Mouse (Mus musculus) embryonic stem cell, embryonic (primary cell): Measurements from ENCODE around the gene Hist1h1d.

Experiments used
- CTCF ChIA-PET, 4 experiments: fragments of 300-600 bp in 2 of 4; fragments of 350-600 bp in 2 of 4; sonication (Branson Sonifier 250); formaldehyde crosslinking; loops; one replicate each; lab custom pipeline; 2022; ENCODE audit warnings: inconsistent platforms in 2 of 4; lab: Charles Lee
- POLR2A ChIA-PET, 4 experiments: fragments of 300-600 bp in 2 of 4; fragments of 350-600 bp in 2 of 4; sonication (Branson Sonifier 250); formaldehyde crosslinking; loops; one replicate each; lab custom pipeline; 2022; ENCODE audit warnings: antibody characterized with exemption in 4 of 4, inconsistent platforms in 1 of 4; lab: Charles Lee

The Hist1h1d gene

DNA sequence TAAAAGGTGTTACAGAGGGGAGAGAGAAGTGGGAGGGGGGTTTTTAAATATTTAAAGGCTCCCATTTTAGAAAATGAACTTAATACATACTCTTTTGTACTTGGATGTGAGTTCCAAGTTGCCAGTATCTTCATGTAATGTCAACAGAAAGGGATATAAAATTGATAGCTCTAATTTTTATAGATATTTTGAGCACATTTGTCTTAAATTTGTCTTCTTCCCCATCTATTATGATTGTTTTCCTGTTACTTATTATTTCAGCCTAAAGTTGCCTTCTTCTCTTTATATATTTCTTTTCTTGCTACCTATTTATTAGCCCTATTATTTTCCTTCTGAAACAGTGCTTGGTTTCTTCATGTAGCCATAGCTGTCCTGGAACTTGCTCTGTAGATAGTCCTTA lies at the start of gene Hist1h1d:
Gene Hist1h1d (plus strand): TSS at position 301 of the 400 bp plus-strand sequence.
- CTCF ChIA-PET: no interaction called here
- POLR2A ChIA-PET: interaction anchor here in 3 of 4 experiments (1.0 to 11.8 kb wide), 21 partner anchors 11 to 1518 kb away, joined by 3 to 692 read pairs (median 88); partner anchors contain the start of genes Hist1h2ae (in 3 of the 3), Hist1h2bf (in 3 of the 3), Hist1h2bg (in 3 of the 3) and Hist1h2ad (in 2 of the 3)

DNA sequence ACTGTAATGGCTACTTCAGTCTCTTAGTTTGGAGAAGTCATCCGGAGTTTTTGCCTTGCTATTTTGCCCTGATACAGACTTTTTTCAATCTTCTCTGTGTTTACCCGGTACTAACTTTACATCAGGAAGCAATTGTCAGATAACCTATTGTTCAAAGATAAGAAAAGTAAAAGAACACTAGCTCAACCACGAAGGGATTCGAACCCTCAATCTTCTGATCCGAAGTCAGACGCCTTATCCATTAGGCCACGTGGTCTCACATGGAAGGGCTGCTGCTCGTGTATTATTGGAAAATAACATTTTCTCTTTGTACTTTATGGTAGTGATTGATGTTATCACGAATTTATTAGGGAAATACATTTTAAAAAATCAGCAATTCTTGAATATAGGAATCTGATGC lies 49.3 kb upstream of the Hist1h1d start:
- CTCF ChIA-PET: interaction anchor here in 1 of 4 experiments (0.9 kb wide), 1 partner anchor 55 kb away, joined by 4 read pairs; no protein-coding TSS in a partner anchor
- POLR2A ChIA-PET: interaction anchor here (0.6 to 4.0 kb wide), 26 partner anchors 9 to 1563 kb away, joined by 3 to 33 read pairs (median 4); partner anchors contain the start of genes Hist1h4h (in 2 of the 4), Hist1h2af (in 1 of the 4) and Hist1h4d (in 1 of the 4)

DNA sequence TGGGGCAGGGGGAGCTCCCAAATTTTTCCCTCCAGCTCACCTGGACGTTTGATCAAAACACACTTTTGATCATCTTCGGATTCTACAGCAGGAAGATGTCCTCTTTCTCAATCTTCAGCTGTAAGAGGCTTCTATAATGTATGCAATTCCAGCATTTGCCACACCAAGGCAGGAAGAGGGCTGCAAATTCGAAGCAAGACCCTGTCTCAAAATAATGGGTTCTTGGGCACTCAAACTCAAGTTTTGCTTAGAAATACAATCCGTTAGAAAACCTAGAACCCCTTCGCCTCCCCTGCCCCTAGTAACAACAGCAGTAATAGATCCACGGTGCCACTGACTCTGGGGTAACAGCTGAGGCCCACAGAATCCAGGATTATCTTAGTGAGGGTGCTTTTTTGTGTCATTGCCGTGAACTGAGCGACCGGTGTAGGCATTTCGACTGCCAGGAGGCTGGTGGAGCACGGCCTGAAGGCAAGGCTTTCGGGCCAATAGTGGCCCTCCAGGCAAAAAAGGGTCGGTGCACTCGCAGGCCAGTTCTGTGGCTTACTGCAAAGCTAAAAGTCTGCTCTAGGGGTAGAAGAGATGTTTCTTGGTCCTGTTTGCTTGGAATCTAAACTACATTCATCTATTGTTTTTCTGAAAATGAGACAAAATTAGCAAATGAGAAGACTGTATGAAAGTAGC lies 47.3 kb upstream of the Hist1h1d start:
- POLR2A ChIA-PET: interaction anchor here in 3 of 4 experiments (0.6 to 4.0 kb wide), 55 partner anchors 8 to 1586 kb away, joined by 3 to 33 read pairs (median 4); partner anchors contain the start of genes Hist1h4h (in 3 of the 3), Hist1h2af (in 2 of the 3), Abt1 (in 1 of the 3) and Hist1h2ag (in 1 of the 3)

DNA sequence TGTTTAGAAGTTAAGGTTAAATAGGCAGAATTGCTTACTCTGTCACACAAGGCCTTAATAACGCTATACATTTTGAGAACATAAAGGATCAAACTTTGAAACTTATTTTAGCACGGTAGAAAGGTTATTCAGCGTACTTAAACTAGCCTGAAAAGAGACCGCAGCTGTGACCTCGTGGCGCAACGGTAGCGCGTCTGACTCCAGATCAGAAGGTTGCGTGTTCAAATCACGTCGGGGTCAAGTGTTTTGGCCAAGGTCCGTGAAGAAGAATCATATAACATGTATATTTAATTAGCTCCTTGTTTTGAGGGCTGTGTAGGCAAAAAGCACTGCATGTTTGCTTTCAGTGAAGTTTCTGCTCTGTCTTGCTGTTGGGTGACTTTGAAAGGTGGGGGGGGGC lies 46.7 kb upstream of the Hist1h1d start:
- CTCF ChIA-PET: interaction anchor here in 2 of 4 experiments (0.7 to 1.8 kb wide), 4 partner anchors 18 to 756 kb away, joined by 3 to 6 read pairs (median 4); no protein-coding TSS in a partner anchor
- POLR2A ChIA-PET: interaction anchor here in 3 of 4 experiments (0.6 to 4.0 kb wide), 47 partner anchors 8 to 1641 kb away, joined by 3 to 33 read pairs (median 4); partner anchors contain the start of genes Abt1 (in 1 of the 3), Hist1h2af (in 1 of the 3), Hist1h2ag (in 1 of the 3) and Hist1h2bj (in 1 of the 3)

More for the DNA sequence above, 47.3 kb upstream of the Hist1h1d start:
- CTCF ChIA-PET: interaction anchor here in 2 of 4 experiments (0.7 to 1.8 kb wide), 7 partner anchors 19 to 757 kb away, joined by 3 to 6 read pairs (median 4); partner anchors contain the start of gene Btn1a1 (in 1 of the 2)

DNA sequence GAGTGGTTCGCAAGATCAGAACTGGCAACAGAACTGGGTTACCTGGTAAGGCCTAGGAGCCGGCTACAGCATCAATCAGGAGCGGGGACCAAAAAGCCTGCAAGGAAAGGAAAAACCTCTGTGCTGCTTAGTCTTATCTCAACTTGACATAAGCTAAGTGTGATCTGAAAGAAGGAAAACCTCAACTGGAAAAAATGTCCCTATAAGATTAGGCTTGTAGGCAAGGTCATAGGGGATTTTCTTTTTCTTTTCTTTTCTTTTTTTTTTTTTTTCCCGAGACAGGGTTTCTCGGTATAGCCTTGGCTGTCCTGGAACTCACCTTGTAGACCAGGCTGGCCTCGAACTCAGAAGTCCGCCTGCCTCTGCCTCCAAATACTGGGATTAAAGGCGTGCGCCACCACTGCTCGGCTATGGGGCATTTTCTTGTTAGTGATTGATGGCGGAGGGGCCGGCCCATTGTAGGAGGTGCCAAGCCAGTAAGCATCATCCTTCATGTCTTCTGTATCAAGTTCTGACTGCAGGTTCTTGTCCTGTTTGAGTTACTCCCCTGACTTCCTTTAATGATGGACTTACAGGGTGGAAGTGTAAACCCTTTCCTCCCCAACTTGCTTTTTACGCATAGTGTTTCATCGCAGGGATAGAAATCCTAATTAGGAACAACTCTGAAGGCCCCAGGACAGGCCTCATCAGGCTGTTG lies 46.1 kb upstream of the Hist1h1d start:
- ChIA-PET CTCF (interaction anchor here in 2 of 4 experiments (0.7 to 1.8 kb wide), 4 partner anchors 18 to 756 kb away, joined by 3 to 6 read pairs (median 4); no protein-coding TSS in a partner anchor), POLR2A (interaction anchor here in 3 of 4 experiments (0.6 to 4.0 kb wide), 42 partner anchors 9 to 1642 kb away, joined by 3 to 33 read pairs (median 4); partner anchors contain the start of genes Abt1 (in 1 of the 3), Hist1h2af (in 1 of the 3), Hist1h2ag (in 1 of the 3) and Hist1h2bj (in 1 of the 3))

DNA sequence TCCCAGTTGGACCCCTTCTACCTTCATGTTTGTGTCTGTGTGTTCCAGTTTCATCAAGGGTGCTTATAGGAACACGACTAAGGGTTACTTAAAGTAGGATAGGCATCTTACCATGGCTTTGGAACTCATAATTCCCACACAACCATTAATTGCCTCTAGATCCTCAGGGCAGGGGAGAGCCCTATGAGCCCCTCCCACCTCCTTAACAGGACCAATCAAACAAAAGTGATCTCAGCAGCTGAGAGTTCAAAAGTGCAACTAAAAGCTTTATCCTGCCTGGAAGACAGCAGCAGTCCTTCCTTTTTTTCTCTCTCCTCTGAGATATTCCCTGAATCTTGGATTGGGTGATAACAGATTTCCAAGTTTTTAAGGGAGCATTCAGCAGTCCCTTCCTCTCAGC lies 42.9 kb upstream of the Hist1h1d start:
- POLR2A ChIA-PET: interaction anchor here (0.5 to 2.0 kb wide), 17 partner anchors 12 to 78 kb away, joined by 3 to 5 read pairs (median 4); partner anchors contain the start of genes Hist1h4h (in 4 of the 4), Hist1h2ae (in 1 of the 4) and Hist1h2bg (in 1 of the 4)
- CTCF ChIA-PET: interaction anchor here in 1 of 4 experiments (0.6 kb wide), 1 partner anchor 109 kb away, joined by 3 read pairs; no protein-coding TSS in a partner anchor

DNA sequence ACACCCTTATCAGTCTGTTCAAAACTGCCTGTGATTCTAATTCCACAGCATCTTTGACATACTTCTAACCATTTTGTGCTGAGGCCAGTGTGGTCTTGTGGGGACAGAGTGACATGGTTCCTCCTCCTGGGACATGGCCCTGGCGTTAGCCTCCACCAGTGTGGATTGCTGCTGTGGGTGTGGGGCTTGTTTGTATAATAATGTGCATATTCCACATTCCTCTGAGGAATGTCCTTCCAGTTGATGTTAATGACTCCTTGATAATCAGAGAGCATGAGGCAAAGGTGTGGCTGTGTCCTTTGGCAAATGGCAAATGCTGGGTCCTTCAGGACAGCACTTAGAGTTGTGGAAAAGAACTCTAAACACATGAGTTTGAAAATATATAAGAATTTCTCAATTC lies 39.5 kb upstream of the Hist1h1d start:
- CTCF ChIA-PET: no interaction called here
- POLR2A ChIA-PET: interaction anchor here in 2 of 4 experiments (0.6 to 4.0 kb wide), 20 partner anchors 8 to 1470 kb away, joined by 3 to 17 read pairs (median 4); partner anchors contain the start of genes Hist1h2ae (in 2 of the 2), Hist1h2bg (in 2 of the 2), Hist1h4d (in 2 of the 2) and Btn1a1 (in 1 of the 2)

DNA sequence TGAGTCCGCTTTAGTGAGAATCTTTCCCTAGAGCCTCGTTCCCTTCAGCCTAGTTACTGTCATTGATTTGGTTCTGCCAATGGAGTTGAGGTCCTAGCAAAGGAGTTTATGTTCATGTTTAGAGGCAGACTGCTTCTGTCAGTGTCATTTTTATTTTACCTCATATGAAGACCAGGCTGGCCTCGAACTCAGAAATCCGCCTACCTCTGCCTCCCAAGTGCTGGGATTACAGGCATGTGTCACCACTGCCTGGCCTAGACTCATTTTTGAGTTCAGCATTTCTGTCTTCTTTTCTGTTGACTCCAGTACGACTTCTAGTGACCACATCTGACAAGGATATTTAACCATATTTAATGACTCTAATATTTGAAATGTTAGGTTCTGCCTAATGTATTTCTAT lies 37.8 kb upstream of the Hist1h1d start:
- POLR2A ChIA-PET: interaction anchor here (0.9 to 6.6 kb wide), 23 partner anchors 9 to 169 kb away, joined by 3 to 61 read pairs (median 7); partner anchors contain the start of genes Hist1h4f (in 2 of the 4), Hist1h4h (in 2 of the 4), Btn1a1 (in 1 of the 4) and Hist1h2ac (in 1 of the 4)
- CTCF ChIA-PET: interaction anchor here in 1 of 4 experiments (1.7 kb wide), 1 partner anchor 83 kb away, joined by 6 read pairs; no protein-coding TSS in a partner anchor

DNA sequence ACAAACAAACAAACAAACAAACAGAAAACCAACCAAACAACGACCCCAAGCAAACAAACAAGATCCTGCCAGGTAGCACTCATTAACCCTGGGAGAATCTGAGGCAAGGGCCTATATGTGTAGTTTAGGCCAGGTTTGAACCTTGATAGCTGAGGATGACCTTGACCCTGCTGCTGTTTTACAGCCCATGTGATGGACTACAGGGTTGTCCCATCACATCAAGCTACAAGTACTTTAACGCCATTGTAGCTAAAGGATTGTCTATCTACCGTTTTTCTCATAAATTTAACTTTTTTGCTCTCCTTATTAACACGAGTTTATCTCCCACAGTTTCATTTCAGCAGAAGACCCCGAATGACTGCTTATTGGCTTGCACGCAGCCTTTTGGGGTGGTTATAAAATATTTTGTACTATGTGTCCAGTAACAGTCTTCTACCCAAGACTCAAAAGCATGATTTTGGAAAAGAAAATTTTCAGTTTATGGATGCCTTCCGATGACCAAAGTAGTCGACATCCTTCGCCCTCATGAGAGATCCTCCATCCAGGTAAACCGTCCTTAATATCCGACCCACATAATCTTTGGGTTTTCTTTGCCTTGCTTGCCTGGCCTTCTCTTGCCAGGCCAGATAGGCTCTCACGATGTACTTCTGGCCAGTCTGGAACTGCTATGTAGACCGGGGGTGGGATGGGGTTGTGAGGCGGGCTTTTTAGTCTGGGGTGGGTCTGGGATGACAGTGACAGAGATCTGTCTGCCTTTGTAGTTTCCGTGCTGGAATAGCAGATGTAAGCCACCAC lies 37.0 kb upstream of the Hist1h1d start:
- POLR2A ChIA-PET: interaction anchor here (0.8 to 6.6 kb wide), 40 partner anchors 8 to 168 kb away, joined by 3 to 61 read pairs (median 5); partner anchors contain the start of genes Hist1h2ac (in 2 of the 4), Hist1h2bc (in 2 of the 4), Hist1h4f (in 2 of the 4) and Hist1h4h (in 2 of the 4)
- CTCF ChIA-PET: interaction anchor here in 2 of 4 experiments (1.0 to 1.7 kb wide), 3 partner anchors 84 to 115 kb away, joined by 3 to 8 read pairs (median 6); no protein-coding TSS in a partner anchor

DNA sequence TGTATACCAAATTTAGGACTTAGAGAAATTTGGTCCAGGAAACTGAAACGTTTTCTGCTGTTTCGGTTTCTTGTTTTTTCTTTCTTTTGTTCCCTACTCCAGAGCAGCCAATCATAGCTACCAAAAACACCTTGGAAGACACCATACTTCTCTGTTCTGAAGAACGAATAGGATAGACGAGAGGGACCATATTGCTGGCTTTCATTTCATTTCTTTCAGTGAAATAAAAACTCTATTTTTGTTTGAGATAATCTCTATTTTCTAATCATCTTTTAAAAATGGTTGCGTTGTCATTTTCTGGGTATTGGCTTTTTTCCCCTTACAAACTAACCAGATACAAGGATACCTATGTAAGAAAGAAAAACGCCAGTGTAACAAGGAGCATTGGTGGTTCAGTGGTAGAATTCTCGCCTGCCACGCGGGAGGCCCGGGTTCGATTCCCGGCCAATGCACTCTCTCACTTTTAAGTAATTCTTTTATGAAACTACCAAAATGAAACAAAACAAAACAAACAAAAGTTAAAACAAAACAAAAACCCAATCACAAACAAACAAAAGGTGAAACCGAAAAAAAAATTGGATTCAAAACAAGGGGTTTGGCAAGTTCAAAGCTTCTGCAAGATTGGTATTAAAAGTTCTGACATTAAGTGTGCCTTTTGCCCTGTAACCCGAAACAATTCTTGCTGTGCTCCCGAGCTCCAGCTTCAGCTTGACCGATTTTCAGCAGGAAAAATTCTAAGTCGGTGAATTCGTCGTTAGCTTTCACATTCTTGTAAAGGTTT lies 36.0 kb upstream of the Hist1h1d start:
- ChIA-PET POLR2A (interaction anchor here (0.5 to 6.6 kb wide), 49 partner anchors 9 to 167 kb away, joined by 3 to 61 read pairs (median 4); partner anchors contain the start of genes Hist1h2ac (in 3 of the 4), Hist1h2af (in 3 of the 4), Hist1h2bc (in 3 of the 4) and Hist1h4h (in 2 of the 4)), CTCF (interaction anchor here in 2 of 4 experiments (1.0 to 1.7 kb wide), 3 partner anchors 85 to 116 kb away, joined by 3 to 8 read pairs (median 6); no protein-coding TSS in a partner anchor)

DNA sequence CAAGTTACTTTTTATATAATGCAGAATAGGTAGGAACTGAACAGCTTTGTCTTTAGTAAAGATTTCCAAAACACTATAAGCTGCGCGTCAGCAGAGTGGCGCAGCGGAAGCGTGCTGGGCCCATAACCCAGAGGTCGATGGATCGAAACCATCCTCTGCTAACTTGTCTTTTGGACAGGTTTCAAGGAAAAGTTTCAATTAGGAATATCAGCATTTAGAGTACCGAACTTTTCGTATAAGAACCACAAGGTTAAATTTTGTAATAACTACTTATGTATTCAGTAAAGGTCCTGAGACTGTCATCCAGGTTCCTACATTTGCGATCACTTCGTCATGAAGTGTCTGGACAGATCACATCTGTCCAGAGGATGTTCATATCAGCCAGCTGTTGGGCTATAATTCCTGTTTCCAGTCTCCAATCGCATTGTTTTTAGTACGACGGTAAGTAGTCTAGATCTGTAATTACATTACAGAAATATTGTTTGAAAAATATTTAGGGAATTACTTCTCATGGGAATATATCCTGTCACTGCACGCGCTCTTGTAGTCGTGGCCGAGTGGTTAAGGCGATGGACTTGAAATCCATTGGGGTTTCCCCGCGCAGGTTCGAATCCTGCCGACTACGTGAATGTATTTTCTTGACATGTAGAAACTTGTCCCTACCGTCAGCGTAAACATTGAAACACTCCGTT lies 35.3 kb upstream of the Hist1h1d start:
- ChIA-PET CTCF (interaction anchor here in 1 of 4 experiments (1.7 kb wide), 1 partner anchor 116 kb away, joined by 8 read pairs; no protein-coding TSS in a partner anchor), POLR2A (interaction anchor here (0.5 to 6.6 kb wide), 47 partner anchors 9 to 234 kb away, joined by 3 to 61 read pairs (median 4); partner anchors contain the start of genes Hist1h2af (in 2 of the 4), Hist1h4h (in 2 of the 4), Btn1a1 (in 1 of the 4) and Hist1h2ac (in 1 of the 4))

DNA sequence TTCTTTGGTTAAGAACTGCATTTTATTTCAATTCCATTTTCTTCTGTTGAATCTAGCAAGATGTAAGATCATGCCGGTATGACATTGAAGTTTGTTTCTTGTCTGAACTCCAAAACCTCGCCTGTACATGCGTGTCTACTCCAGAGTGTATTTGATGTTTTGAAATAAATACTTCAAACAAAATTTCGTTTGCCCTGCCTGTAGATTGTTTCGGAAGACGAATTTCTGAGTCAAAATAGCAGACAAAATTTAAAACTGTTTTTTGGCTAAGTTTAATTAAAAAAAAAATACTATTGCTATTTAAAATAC lies 34.8 kb upstream of the Hist1h1d start:
- CTCF ChIA-PET: no interaction called here
- POLR2A ChIA-PET: interaction anchor here in 2 of 4 experiments (0.6 to 6.6 kb wide), 20 partner anchors 11 to 221 kb away, joined by 3 to 61 read pairs (median 4); partner anchors contain the start of gene Hist1h4h (in 2 of the 2)

DNA sequence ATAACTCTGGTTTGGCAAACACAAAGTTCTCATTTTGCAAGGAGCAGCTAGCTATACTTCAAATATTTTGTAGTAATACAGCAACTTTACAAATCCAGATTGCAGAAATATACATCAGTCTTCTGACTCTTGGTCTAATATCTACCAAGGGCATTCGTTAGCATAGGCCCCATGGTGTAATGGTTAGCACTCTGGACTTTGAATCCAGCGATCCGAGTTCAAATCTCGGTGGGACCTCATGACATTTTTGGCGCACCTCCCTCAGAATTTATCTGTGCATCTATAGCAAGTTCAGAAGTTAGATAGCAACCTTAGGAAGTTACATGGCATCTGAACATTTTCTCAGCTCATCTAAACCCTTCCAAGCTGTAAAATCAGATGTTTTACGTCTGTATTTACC lies 34.2 kb upstream of the Hist1h1d start:
- CTCF ChIA-PET: no interaction called here
- POLR2A ChIA-PET: interaction anchor here in 3 of 4 experiments (0.6 to 6.6 kb wide), 22 partner anchors 10 to 220 kb away, joined by 3 to 61 read pairs (median 4); partner anchors contain the start of gene Hist1h4h (in 3 of the 3)

DNA sequence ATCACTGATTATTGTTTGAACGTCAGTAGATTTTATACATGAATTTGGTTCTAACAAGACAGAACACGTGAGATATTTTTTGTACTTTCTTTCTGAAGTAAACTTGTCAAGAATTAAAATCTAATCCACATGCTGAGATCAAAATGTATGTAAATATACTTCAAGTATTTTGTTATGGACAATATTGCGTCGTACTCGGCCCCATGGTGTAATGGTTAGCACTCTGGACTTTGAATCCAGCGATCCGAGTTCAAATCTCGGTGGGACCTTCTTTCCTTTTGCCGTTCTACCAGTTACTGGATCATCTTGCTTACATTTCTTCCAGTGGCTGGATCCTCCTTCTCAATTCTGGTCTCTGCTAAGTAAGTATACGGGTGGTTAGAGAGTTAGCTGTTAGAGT lies 33.6 kb upstream of the Hist1h1d start:
- ChIA-PET CTCF (no interaction called here), POLR2A (interaction anchor here in 3 of 4 experiments (0.8 to 6.6 kb wide), 26 partner anchors 10 to 220 kb away, joined by 3 to 61 read pairs (median 3); partner anchors contain the start of genes Hist1h4h (in 3 of the 3), Hist1h2ae (in 1 of the 3), Hist1h2be (in 1 of the 3) and Hist1h2bg (in 1 of the 3))

DNA sequence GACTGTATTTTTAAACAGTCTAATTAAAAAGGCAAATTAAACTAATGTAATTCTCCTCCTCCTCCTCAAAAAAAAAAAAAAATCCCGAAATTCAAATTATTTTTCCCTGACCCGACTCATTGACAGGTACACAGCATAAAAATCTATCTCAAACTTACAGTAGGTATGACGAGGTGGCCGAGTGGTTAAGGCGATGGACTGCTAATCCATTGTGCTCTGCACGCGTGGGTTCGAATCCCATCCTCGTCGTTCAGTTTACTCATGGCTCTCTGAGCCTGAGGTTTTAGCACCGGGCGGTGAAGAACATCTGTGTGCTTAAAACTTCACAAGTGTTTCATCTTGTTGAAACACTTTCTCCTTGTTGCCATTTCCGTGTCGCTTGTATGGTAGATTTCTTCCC lies 31.4 kb upstream of the Hist1h1d start:
- ChIA-PET POLR2A (no interaction called here), CTCF (no interaction called here)
